Mouse (Mus musculus): ENCODE measurements around the gene Prox1.

The Prox1 gene

DNA sequence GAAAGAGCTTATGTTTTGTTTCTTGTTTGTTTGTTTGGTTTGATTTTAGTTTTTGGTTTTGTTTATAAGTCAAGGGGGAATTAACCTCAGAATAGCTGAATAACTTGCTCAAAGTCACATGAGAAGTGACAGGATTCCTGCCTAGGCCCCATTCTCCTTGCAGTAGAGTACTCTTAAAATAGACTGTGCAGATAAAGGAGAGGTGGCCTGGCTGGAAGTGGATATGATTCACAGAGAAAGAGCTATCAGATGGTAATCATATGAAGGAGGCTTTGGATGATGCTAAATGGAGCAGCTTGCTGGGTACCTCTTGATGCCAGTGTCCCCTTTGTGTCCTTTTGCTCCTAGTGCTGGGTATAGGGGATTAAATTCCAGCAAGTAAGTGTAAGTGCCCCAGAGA is 26.1 kb downstream of the Prox1 start:
- DNase-seq (ENCODE audit: low spot score in 2 of 2): no peak

GRCm38 (mm10) chr1:190143593-190143992 is 26.9 kb downstream of the Prox1 start:
- DNase-seq (ENCODE audit: low spot score in 2 of 2): no peak

DNA sequence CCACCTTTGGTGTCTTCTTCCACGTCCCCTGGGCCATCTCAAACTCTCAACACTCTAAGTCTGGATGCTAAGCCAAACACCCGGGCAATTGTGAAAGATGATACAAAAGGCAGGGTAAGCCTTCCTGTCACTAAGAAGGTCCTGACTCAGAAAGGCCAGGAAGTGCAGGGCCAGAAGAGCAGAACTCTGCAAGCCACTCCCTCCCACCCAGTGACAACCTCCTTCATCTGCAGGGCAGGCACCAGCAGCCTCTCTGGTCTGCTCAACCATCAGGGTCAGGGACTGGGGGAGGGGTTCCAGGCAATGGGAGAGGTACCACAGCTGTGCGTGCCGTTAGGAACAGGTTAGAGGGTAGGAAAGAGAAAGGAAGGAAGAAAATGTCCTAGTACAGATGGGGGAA is 27.9 kb downstream of the Prox1 start:
- DNase-seq (ENCODE audit: low spot score in 2 of 2): no peak

DNA sequence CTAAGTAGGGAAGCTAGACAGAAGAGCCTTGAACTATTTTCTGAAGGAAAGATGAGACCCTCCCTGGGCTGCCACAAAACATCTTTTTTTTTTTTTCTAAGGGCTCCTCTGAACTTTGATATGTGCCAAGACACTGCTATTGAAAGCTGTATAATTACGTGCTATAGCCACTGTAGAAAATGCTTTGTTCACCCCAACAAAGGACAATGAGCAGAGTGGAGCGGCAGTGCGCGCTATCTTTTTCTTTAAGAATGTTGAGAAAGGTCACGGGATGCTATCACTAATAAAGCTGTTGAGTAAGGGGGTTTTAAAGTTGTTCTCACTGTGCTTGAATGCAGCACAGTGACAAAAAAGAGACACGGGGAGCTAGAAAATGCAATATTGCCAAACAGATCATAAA is 30.0 kb downstream of the Prox1 start:
- no peak for DNase-seq (ENCODE audit: low spot score in 2 of 2)

DNA sequence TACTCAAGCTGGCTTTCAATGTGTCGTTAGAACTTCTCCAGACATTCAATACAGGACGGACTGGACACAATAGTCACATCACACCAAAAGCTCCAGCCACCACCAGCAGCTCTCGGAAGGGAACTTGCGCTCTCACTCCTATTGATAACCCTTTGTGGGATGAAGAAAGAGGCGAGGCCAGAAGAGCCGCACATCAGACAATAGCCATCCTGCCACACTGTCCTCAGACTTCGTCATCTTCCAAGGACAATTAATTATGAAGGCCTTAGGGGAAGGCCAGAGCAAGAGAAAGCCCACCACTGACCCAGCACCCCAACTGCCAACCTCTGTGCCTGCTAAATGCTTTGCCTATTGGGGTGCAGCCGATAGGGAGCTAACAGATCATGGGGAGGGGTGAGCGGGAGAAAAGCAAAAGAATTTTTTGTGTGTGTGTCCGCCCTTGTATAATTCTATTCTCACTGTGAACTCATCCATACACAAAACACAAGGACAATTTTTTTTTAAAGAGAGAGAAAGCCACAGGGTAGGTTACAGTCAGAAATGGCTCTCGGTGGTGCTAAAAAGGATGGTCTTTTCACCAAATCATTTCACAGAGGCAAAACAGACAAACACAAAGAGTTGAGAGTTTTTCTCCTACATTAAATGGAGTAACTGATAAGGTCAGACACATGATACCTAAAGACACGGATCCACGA is 30.7 kb downstream of the Prox1 start:
- no peak for DNase-seq (ENCODE audit: low spot score in 2 of 2)

DNA sequence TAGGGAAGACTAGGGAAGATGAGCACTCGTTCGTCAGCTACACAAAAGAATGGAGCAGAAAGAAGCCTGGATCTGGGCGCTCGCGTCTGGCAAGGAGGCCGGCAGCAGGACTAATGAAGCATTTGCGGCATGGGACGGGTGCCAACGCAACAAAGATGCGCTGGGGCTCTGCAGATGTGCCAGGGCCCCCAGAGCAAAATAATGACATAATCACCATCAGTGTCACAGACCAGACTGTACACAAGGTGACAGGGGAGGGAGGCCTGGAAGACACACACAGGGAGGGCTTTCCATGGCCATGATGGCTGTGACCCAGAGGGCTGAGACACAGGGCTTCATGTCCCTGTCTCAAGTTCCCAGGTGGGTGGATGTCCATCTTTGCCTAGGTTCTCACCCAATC is 32.6 kb downstream of the Prox1 start:
- no peak for DNase-seq (ENCODE audit: low spot score in 2 of 2)

DNA sequence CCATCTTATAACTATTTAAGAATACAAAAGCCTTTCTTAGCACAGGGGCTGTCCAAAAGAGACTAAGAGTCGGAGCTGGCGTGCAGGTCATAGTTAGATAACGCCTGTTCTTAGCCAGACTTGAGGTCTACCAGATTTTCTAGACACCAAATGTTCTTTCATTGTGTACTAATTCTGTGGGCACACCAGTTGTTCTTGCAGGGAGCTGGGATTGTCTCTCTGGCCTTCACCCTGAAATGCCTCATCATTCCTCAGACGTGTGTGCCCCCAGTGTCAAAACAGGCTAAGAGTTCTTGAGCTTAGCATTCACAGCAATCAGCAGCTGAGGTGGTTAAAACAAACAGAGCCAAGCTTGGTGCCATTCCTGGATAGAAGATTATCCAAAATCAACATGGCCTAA is 37.6 kb downstream of the Prox1 start:
- DNase-seq (ENCODE audit: low spot score in 2 of 2): no peak

DNA sequence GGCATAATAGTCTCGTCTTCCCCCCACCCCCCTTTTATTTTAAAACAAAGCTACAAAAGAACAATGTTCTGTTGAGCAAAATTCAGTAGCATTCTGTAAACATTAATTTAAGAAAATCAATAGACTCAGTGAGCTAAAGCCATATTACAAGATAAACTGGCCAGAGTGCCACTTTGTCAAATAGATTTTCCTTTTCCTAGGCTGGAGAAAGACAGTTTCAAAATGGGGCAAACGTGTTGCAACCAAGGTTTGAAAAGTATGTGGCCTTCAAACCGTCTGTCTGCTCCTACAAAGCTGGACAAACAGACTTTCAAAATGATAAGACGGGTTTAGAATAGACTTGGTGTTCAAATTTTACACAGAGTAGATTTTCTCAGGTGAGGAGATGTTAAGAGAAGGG is 39.6 kb downstream of the Prox1 start:
- no peak for DNase-seq (ENCODE audit: low spot score in 2 of 2)

DNA sequence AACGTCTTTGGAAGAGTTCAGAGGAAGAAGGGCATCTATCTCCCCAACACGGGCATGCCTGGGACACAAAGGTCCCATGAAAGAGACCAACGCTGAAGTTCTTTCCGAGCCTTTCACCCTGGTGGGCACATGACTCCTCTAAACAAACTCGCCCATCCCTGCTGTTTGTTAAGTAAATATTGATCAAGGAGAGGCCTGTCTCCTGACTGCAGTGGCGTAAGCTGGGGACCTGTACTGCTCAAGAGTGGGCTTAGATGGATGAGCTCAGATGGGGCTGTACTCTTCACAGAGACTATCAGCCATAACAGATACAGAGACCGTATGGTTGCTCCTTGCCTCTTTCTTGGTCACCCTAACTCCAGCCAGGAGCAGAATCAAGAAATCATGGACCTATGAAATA is 41.0 kb downstream of the Prox1 start:
- no peak for DNase-seq (ENCODE audit: low spot score in 2 of 2)

DNA sequence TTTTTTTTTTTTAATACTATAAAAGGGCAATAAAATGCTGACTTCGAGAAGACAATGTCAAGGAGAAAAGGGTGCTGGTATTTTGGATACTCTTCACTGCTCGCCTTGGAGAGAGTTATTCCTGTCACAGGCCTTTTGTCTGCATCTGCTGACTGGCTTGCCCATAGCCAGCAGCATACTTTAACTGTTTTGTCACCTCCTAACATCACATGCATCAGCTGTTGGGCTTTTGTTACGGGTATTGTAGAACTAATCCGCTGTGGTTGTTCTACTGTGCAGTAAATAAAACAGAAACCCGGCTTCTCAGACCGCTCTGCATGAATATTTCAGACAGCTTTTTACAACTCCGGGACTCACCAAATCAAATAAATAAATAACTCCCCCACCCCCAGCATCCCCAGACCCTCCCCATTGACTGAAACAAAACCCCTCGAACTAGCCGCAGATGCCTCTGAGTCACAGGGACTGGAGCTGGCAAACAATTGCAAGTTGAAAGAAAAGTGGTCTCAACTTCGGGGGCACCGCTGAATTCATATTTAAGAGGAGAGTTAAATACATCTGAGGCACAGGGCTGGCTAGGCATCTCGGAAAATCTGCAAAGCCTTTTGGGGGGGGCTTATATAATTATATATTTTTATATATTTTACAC is 41.7 kb downstream of the Prox1 start:
- DNase-seq (ENCODE audit: low spot score in 2 of 2): no peak

GRCm38 (mm10) chr1:190127878-190128277 is 42.6 kb downstream of the Prox1 start:
- DNase-seq (ENCODE audit: low spot score in 2 of 2): no peak

GRCm38 (mm10) chr1:190127163-190127795 is 43.2 kb downstream of the Prox1 start:
- no peak for DNase-seq (ENCODE audit: low spot score in 2 of 2)

GRCm38 (mm10) chr1:190124961-190125739 is 45.4 kb downstream of the Prox1 start:
- no peak for DNase-seq (ENCODE audit: low spot score in 2 of 2)

- DNase-seq (ENCODE audit: low spot score in 2 of 2): no peak
These were observed 47.1 kb downstream of the Prox1 start for GRCm38 (mm10) chr1:190123404-190123803.

DNA sequence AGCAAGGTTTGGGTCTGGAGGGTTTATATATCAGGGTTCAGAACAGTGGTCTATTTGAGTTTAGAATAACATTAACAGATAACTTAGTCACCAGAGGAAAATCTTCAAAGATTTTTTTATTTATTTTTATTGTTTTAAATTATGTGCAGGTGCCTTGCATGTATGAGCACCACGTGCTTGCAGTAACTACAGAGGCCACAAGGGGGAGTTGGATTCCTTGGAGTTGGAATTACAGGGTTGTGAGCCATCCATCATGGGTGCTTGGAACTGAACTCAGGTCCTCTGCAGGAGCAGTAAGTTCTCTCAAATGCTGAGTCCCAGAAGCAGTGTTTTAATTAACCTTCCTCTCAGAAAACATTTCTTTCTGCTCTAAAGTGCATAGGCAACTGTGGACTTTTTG is 54.5 kb downstream of the Prox1 start:
- no peak for DNase-seq (ENCODE audit: low spot score in 2 of 2)

- no peak for DNase-seq (ENCODE audit: low spot score in 2 of 2)
These were observed 58.8 kb downstream of the Prox1 start for GRCm38 (mm10) chr1:190111741-190112140.

GRCm38 (mm10) chr1:190107587-190107986 is 62.9 kb downstream of the Prox1 start:
- DNase-seq (ENCODE audit: low spot score in 2 of 2): no peak

DNA sequence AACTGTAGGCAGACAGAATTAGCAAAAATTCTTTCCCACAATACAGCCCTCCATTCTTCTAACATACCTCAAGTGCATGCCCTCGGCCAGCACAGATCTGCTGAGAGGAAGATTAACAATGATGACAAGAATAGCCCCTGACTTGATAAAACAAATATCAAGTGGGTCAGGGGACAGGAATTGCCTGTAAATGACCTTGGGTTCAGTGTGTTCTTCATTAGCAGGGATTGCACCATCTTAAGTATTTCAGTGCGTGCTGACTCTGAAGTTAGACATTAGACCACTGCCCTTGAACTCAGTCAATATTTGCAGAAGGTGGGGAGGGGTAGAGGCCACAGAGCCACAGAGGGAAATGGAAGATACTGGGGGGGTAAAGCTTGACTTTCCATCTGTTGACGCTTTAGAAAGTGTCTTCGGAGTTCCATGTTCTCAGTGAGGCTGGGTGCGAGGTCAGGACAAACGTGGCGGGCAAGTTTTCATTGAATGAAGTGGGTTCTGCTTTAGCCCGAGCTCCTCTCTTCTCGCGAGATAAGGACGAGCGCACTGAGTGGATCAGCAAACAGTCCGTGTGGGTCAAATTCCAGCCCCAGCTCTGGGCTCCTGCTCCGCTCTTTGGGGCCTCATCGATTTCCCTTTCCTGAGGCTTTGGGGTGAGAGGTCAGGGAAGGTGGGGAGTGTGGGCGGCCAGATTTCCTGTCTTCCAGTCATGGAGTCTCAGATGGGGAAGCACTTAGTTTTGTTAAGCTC is 63.7 kb downstream of the Prox1 start:
- no peak for DNase-seq (ENCODE audit: low spot score in 2 of 2)

DNA sequence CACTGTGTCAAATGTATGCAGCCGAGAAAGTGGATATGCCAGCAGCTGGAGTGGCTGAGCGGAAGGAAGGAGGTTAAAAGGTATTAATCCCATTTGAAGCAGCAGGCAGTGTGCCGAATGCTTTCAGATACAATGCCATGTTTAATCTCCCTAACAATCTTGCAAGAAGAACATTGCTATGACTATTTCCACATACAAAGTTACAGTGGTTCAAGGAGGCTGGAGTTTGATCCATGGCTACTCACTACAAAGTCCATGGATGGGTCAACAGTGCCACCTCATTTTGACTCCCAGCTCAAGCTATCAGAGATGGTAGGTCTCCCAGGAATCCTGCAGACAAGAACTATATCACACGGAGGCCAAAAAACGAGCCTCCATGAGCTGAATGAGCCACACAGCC is 64.5 kb downstream of the Prox1 start:
- no peak for DNase-seq (ENCODE audit: low spot score in 2 of 2)

- DNase-seq (ENCODE audit: low spot score in 2 of 2): no peak
These were observed 77.2 kb downstream of the Prox1 start for GRCm38 (mm10) chr1:190093326-190093725.

DNA sequence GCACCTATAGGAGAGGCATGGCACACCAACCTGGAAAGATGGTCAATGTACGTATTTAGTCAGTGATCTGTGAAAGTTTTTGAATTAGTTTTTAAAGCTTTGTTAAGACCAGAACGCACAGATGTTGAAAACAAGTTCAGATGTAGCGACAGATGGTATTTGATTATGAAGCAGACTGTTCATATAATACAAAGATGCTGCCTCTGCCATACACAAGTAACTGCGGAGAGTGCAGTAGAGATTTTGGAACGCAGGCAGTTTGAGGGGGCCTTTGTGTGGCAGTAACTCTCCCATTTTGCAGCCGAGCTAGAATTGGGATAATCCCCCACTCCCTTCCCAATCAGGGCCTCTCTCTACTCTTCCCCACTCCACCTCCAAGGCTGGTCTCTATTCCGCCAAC is 78.4 kb downstream of the Prox1 start:
- no peak for DNase-seq (ENCODE audit: low spot score in 2 of 2)

DNA sequence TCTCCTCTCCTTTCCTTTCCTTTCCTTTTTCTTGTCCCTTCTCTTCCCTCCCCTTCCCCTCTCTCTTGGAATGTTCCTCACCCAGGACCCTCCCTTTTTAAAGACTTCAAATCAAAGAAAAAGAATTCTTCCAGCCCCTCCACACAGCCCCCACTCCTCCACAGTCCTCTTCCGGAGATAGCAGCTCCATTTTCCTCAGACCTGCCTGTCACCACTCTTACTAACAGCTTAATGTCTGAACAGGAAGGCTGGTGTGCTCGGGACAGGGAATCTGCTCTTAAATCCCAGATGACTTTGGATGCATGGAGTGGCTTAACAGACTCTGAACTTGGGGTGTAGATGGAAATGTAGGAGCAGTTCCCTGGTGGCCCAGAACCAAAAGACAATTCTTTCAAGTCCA is 81.6 kb downstream of the Prox1 start:
- no peak for DNase-seq (ENCODE audit: low spot score in 2 of 2)
